Mouse (Mus musculus) cortical plate, adult 2 months (tissue): ENCODE data around the gene Cpeb3.

ENCODE experiments used
- CTCF ChIP-seq: fragments of 200-500 bp; IDR thresholded peaks from 2 replicates; pipeline ENCODE4 v1.5.1; 2011; ENCODE audit warnings: mild to moderate bottlenecking, control low read depth, low read length; ENCODE audit not compliant: insufficient read depth; ENCODE audit errors: extremely low read depth
- POLR2A ChIP-seq: fragments of 200-500 bp; IDR thresholded peaks from 2 replicates; pipeline ENCODE4 v1.6.1; 2011; ENCODE audit warnings: mild to moderate bottlenecking, low read length, control low read depth; ENCODE audit not compliant: insufficient read depth; ENCODE audit errors: extremely low read depth

- TF ChIP-seq CTCF (no peak), POLR2A (no peak)
Measured at GRCm38 (mm10) chr19:37048507-37048906, 159.9 kb downstream of the Cpeb3 start.
